Mouse (Mus musculus) limb, embryonic 10.5 days (tissue): ENCODE measurements around the gene E330017A01Rik. TPM values are rescaled to one million over a fixed set of nuclear protein-coding genes. Genes with fewer than 3 reads are reported as not detected.
"Not testable (repeated sequence)": the region's sequence is repeated elsewhere in the genome, so short reads cannot be mapped to it uniquely, and the experiment has no call there.

Source experiments
- DNase-seq: peaks from one replicate; pipeline ENCODE4 v3.0.0-alpha.2; 2017; ENCODE audit warnings: low spot score
- H3K27ac ChIP-seq: fragments of 300-500 bp; sonication (generic); 2 replicates; pipeline ENCODE4 v1.5.1; 2016; ENCODE audit warnings: mild to moderate bottlenecking
- H3K27me3 ChIP-seq: fragments of 300-500 bp; sonication (generic); 2 replicates; pipeline ENCODE4 v1.6.1; 2016; ENCODE audit warnings: low read depth, mild to moderate bottlenecking; ENCODE audit not compliant: poor library complexity, severe bottlenecking
- H3K36me3 ChIP-seq: fragments of 300-500 bp; sonication (generic); 2 replicates; pipeline ENCODE4 v1.6.1; 2016; ENCODE audit warnings: mild to moderate bottlenecking, moderate library complexity
- H3K4me1 ChIP-seq: fragments of 300-500 bp; sonication (generic); 2 replicates; pipeline ENCODE4 v1.6.1; 2016
- H3K4me3 ChIP-seq: fragments of 300-500 bp; sonication (generic); 2 replicates; pipeline ENCODE4 v1.5.1; 2016; ENCODE audit warnings: mild to moderate bottlenecking, moderate library complexity
- H3K9me3 ChIP-seq: fragments of 300-500 bp; sonication (generic); replicated peaks from 2 replicates; pipeline ENCODE4 v1.6.1; 2016; ENCODE audit warnings: mild to moderate bottlenecking
- WGBS: fragments of 180-500 bp; shearing (Covaris S2); methylation state at CpG from one replicate; pipeline ENCODE4 v1.1.7; 2016; 5-methylcytosine and 5-hydroxymethylcytosine counted together
- polyA plus RNA-seq: library from polyadenylated mRNA; unstranded; fragments of >200 nt; fragmentation: Nextera tagmentation; extraction: Ambion mirVana; gene quantifications from 2 replicates; pipeline ENCODE4 v1.2.1, GENCODE M21; 2016

The E330017A01Rik gene
- polyA plus RNA-seq, 1 experiment from 2014 or later = not detected

DNA sequence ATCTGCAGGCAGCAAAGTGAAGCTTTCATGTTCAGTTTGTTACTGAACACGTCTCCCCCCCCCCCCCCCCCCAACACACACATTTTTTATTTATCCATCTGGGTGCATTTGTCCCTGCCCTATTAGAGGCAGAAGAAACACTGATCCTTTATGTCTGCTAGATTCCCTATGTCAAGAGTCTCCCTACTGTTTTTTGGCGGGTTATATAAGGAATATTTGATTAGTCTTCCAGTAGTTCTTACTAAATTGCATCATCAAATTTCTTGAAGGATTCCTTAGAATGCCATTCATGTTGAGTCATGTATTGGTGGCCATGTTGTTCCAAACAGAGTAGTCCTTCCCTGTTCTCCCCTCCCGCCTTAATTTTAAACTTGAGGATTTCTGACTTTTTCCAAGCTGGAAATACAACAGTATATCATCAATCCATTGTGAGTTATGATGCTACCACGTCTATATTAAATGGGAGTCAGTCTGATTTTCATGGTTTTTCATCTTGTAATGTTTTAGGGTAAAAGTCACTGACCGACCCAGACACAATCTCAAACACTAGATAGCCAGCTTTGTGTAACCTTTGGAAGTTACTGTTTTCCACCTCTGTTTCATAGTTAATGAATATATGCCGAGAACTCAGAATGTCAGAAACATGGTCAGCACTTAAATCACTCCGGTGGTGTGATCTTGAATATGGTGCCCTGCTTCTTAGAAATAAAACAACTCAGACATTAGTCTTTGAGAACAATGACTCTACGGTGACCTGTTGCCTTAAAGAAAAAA, 32.9 kb upstream of the E330017A01Rik start:
- no peak for DNase-seq
- H3K4me3 ChIP-seq = peak overlapping the region; percentile 85
- no peaks in the 10 kb centered on the region for H3K9me3 ChIP-seq
- peaks cover 9% of the 10 kb centered on the region for H3K4me1 ChIP-seq
- no peak overlapping the region for H3K27ac ChIP-seq
- peaks cover 31% of the 10 kb centered on the region for H3K36me3 ChIP-seq
- no peaks in the 10 kb centered on the region for H3K27me3 ChIP-seq
- WGBS = 70% methylated on average over 8 of the region's 8 CpGs

DNA sequence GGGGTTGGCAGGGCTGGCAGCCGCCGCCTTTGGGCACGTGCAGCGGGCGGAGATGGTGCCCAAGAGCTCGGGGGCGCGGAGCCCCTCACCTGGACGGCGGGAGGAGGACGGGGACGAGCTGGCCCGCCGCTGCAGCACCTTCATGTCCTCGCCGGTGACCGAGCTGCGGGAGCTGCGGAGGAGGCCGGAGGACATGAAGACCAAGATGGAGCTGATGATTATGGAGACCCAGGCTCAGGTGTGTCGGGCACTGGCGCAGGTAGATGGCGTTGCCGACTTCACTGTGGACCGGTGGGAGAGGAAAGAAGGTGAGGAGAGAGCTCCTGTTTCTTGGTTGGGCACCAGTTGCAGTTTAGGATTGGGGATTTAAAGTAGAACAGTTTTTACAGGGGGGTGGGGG, 32.1 kb upstream of the E330017A01Rik start:
- peak overlapping the region; percentile 93 for H3K27ac ChIP-seq
- WGBS = under 1% methylated on average over 25 of the region's 25 CpGs
- peaks cover 9% of the 10 kb centered on the region for H3K4me1 ChIP-seq
- DNase-seq = no peak
- H3K4me3 ChIP-seq = peak overlapping the region; percentile 85
- peaks cover 26% of the 10 kb centered on the region for H3K36me3 ChIP-seq
- no peaks in the 10 kb centered on the region for H3K27me3 ChIP-seq
- H3K9me3 ChIP-seq = no peaks in the 10 kb centered on the region

DNA sequence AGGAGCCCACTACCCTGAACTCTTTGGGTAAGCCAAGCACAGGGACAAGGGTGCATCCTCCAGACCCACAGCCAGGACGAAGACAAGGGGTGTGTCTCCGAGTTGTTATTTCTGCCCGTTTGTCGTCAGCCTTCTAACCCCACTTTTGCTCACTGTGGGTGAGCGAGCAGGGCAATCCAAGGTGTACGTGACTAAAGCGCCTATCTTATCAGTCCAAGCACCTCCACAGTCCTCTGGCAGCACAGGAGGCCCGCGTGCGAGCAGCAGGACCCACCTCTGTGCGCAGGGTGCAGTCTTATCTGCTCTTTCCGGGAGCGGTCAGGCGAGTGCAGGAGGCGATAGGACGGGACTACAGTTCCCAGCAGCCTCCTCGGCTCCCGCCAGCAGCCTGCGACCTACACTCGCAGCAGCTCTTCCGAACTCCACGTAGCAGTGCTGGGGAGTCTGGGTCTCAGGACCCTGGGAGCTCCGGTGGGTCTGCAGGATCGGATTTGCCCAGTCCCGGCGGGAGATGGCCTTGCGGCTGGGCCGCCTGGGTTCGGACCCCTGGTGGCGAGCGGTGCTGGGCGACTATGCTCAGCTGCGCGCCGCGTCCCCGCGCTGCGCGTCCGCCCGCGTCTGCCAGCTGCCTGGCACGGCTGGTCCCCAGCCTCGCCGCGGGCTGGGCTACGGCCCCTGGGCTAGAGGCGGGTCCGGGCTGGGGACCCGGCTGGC, 31.5 kb upstream of the E330017A01Rik start, which contains the start of gene Cpox:
Gene Cpox, plus strand, starts transcription at position 376 of the 714 bp plus-strand sequence.
- Histone ChIP-seq H3K27ac (peak within 1 kb of the TSS; percentile 93), H3K36me3 (peaks cover 22% of the 10 kb centered on the region), H3K27me3 (no peaks in the 10 kb centered on the region), H3K4me1 (peaks cover 9% of the 10 kb centered on the region), H3K4me3 (peak within 1 kb of the TSS; percentile 85), H3K9me3 (no peaks in the 10 kb centered on the region)
- under 1% methylated on average over 50 of the region's 51 CpGs for WGBS
- DNase-seq = peak; percentile 83

DNA sequence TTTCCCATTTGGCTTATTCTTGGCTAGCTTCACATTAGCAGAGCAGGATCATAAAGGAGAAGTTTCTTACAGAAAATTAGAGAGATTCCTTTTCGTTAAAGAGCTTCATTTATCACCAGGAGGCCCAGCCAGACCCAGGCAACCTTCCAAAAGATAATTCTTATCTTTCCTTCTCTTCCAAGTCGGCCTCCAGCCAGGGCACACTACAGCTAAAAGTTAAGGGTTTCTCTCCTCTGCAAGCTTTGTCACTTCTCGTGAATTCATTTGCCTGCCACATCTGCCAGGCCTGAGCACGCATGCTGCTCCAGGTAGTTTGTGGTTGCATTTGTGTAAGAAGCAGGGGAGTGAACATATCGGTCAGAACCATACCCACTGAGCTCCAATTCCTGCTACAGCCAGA, 30.7 kb upstream of the E330017A01Rik start:
- peaks cover 9% of the 10 kb centered on the region for H3K4me1 ChIP-seq
- 65% methylated on average over 5 of the region's 5 CpGs for WGBS
- peak overlapping the region; percentile 93; the same call in 1 of the 2 replicates for H3K27ac ChIP-seq
- H3K36me3 ChIP-seq = peaks cover 14% of the 10 kb centered on the region
- H3K27me3 ChIP-seq = no peaks in the 10 kb centered on the region
- H3K9me3 ChIP-seq = no peaks in the 10 kb centered on the region
- H3K4me3 ChIP-seq = peak overlapping the region; percentile 85; the same call in 1 of the 2 replicates
- no peak for DNase-seq

DNA sequence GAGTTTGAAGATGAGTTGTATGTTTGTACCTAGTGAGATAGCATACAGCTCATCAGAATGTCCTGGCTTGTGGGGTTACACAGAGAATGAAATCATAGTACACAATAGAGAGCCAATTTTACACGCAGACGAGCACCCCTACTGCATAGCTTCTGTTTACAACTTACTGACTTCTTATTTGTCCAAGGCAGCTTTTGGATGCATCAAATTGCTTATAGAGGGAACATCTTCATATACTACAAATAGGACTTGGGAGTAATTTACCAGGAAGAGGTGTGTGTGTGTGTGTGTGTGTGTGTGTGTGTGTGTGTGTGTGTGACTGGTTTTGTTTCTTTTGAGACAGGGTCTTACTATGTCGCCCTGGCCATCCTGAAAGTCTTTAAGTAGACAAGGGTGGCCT, 30.0 kb upstream of the E330017A01Rik start:
- Histone ChIP-seq H3K27ac (no peak overlapping the region), H3K4me1 (peaks cover 9% of the 10 kb centered on the region), H3K9me3 (no peaks in the 10 kb centered on the region), H3K36me3 (peaks cover 8% of the 10 kb centered on the region), H3K4me3 (no peak overlapping the region), H3K27me3 (no peaks in the 10 kb centered on the region)
- DNase-seq = no peak
- 87% methylated on average over 3 of the region's 3 CpGs for WGBS

DNA sequence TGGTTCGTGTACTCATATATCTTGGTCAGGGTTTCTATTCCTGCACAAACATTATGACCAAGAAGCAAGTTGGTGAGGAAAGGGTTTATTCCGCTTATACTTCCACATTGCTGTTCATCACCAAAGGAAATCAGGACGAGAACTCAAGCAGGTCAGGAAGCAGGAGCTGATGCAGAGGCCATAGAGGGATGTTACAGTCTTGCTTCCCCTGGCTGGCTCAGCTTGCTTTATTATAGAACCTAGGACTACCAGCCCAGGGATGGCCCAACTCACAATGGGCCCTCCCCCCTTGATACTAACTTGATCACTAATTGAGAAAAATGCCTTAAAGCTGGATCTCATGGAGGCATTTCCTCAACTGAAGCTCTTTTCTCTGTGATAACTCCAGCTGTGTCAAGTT, 28.1 kb upstream of the E330017A01Rik start:
- not testable (repeated sequence) for H3K27me3 ChIP-seq, H3K4me1 ChIP-seq, H3K27ac ChIP-seq, DNase-seq, H3K9me3 ChIP-seq, H3K4me3 ChIP-seq, H3K36me3 ChIP-seq
- 88% methylated on average over 3 of the region's 3 CpGs for WGBS

DNA sequence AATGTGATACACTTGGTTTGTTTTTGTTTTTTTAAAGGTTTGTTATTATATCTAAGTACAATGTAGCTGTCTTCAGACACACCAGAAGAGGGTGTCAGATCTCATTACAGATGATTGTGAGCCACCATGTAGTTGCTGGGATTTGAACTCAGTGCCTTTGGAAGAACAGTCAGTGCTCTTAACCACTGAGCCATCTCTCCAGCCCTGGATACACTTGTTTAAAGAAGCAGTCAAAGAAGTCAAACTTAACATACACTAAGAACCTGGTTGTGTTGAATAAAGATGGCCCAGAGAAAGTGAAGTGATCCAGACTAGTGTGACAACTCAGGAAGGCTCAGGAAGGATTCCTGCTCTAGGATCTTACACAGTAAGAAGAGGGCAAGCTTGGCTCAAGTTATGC, 26.6 kb upstream of the E330017A01Rik start:
- not testable (repeated sequence) for H3K27ac ChIP-seq, H3K4me1 ChIP-seq, H3K27me3 ChIP-seq, H3K9me3 ChIP-seq, H3K36me3 ChIP-seq, H3K4me3 ChIP-seq, DNase-seq

DNA sequence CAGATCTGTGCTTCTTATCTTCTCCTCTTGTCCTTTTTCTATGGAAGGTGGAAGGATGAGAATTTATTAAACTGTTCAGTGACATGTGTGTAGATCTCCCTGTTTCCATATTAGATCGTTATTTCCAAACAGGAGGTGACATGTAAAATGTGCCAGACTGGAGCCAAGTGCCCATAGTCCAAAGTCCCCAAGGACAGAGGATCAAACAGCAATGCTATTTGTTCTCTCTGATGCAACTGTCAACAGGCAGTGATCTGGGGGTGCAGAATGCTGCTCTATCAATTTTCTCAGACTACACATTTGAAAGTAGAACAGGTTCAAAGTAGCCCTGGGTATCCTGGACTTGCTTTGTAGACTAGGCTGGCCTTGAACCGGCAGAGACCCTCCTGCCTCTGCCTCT, 25.3 kb upstream of the E330017A01Rik start:
- Histone ChIP-seq H3K27me3 (no peaks in the 10 kb centered on the region), H3K9me3 (no peaks in the 10 kb centered on the region), H3K27ac (no peak overlapping the region), H3K4me1 (no peaks in the 10 kb centered on the region), H3K4me3 (no peak overlapping the region), H3K36me3 (no peaks in the 10 kb centered on the region)
- peak; percentile 11 for DNase-seq
- WGBS = 88% methylated on average over 2 of the region's 2 CpGs

DNA sequence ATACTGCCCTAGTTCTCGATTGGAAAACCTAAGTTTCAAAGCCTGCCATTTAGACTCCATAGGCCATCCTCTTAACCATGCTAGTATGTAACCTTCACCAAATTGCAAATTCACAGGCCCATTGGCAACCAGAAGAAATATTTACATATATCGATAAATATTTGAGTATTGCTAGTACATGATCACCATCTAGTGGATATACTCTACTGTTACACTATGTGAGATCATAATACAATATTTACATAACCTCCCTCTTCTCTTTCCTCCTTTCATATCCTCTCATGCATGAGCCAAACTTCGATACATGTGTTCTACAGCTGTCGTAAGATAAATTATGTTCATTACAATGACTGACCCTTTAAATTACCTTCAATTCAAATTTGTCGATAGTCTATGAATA, 24.5 kb upstream of the E330017A01Rik start:
- H3K36me3 ChIP-seq = no peaks in the 10 kb centered on the region
- DNase-seq = no peak
- no peaks in the 10 kb centered on the region for H3K27me3 ChIP-seq
- H3K4me3 ChIP-seq = no peak overlapping the region
- no peak overlapping the region for H3K27ac ChIP-seq
- no peaks in the 10 kb centered on the region for H3K9me3 ChIP-seq
- WGBS = 87% methylated on average over 5 of the region's 5 CpGs
- no peaks in the 10 kb centered on the region for H3K4me1 ChIP-seq

DNA sequence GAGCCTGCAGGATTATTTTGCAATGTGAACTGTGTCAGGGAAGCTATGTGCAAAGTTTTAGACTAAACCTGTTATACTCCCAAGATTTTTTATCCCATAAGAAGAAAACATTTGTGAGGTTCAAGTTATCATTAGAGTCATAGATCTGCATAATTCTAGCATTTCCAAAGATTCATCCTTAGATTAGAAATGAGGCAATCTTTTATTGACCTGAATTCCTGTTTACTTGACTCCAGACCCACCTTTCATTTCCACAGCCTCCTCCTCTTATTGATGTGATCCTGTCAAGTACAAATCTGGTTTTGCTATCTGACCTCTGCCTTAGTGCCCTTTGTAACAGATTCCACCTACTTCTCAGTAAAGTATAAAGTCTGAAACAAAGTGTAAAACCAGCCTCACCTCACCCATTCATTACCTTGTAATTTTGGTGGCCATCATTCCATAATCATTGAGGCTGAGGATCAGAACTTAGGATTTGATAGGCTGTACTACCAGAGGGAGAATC, 23.8 kb upstream of the E330017A01Rik start:
- no peak for DNase-seq
- H3K27ac ChIP-seq = no peak overlapping the region
- no peaks in the 10 kb centered on the region for H3K36me3 ChIP-seq
- H3K4me3 ChIP-seq = no peak overlapping the region
- H3K27me3 ChIP-seq = no peaks in the 10 kb centered on the region
- no peaks in the 10 kb centered on the region for H3K4me1 ChIP-seq
- H3K9me3 ChIP-seq = no peaks in the 10 kb centered on the region

DNA sequence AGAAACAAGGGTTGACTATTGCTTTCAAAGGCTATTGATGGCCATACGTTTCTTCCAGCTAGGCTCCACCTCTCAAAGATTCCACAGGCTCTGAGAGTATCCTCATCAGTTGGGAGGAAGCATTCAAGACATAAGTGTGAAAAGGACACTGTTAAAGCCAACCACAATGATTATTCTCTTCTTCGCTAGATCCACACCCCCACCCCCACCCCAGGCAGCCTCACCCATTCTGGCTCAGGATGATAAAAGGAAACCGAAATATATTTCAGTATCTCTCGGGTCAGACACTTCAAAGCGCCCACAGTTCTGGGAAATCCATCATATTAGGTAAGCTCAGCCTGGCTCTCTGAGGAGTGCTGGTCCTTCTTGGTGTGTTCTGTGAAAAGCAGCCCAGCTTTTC, 23.3 kb upstream of the E330017A01Rik start:
- DNase-seq = peak; percentile 21
- no peaks in the 10 kb centered on the region for H3K9me3 ChIP-seq
- H3K4me3 ChIP-seq = no peak overlapping the region
- no peaks in the 10 kb centered on the region for H3K36me3 ChIP-seq
- no peaks in the 10 kb centered on the region for H3K4me1 ChIP-seq
- no peaks in the 10 kb centered on the region for H3K27me3 ChIP-seq
- 79% methylated on average over 5 of the region's 5 CpGs for WGBS
- H3K27ac ChIP-seq = no peak overlapping the region

DNA sequence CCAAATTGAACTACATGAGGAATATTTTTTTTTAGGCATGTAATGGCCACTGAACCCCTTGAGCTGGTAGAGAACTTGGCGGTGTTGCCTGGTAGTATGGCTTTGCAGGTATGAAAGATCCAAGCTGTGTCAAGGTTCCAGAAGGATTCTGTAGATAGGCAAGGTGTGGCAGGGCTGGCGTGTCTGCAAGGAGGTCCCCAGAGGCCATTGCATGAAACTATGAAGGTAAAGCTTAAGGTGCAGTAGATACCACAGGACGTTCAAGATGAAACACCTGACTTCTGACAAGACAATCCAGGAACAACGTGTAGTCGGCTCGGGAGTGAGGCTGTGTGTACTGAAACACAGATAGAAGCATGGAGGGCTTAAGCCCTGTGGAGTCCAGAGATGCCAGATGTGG, 20.1 kb upstream of the E330017A01Rik start:
- no peaks in the 10 kb centered on the region for H3K36me3 ChIP-seq
- H3K9me3 ChIP-seq = no peaks in the 10 kb centered on the region
- H3K27ac ChIP-seq = no peak overlapping the region
- H3K4me3 ChIP-seq = no peak overlapping the region
- WGBS = 90% methylated on average over 6 of the region's 6 CpGs
- H3K4me1 ChIP-seq = no peaks in the 10 kb centered on the region
- DNase-seq = peak; percentile 19
- no peaks in the 10 kb centered on the region for H3K27me3 ChIP-seq

DNA sequence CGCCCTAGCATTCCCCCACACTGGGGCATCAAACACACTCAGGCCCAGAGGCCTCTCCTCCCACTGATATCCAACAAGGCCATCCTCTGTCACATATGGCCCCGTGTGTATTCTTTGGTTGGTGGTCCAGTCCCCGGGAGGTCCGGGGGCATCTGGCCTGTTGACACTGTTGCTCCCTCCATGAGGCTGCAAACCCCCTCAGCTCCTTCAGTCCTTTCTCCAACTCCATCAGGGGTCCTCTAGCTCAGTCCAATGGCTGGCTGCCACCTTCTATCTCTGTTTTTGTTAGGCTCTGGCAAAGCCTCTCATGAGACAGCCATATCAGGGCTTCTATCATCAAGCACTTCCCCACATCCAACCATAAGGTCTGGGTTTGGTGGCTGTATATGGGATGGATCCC, 18.0 kb upstream of the E330017A01Rik start:
- peak; percentile 20 for DNase-seq
- Histone ChIP-seq H3K9me3 (no peaks in the 10 kb centered on the region), H3K36me3 (no peaks in the 10 kb centered on the region), H3K4me1 (no peaks in the 10 kb centered on the region), H3K4me3 (no peak overlapping the region), H3K27ac (no peak overlapping the region), H3K27me3 (no peaks in the 10 kb centered on the region)
- 93% methylated on average over 4 of the region's 4 CpGs for WGBS
